Mouse (Mus musculus) cerebellum, postnatal 4 days (tissue): ENCODE measurements around the gene Slc30a2.
"Not testable (repeated sequence)": the region's sequence is repeated elsewhere in the genome, so short reads cannot be mapped to it uniquely, and the experiment has no call there.

Source experiments
- DNase-seq, 2 experiments: peaks; one replicate each; pipeline ENCODE4 v3.0.0; 2022; ENCODE audit warnings: low spot score in 2 of 2, mixed read lengths in 1 of 2

The Slc30a2 gene

GRCm38 (mm10) chr4:134343071-134344031, at the start of gene Slc30a2:
Gene Slc30a2 (plus strand): TSS chr4:134343181.
- no peak for DNase-seq

GRCm38 (mm10) chr4:134293692-134294163, 49.3 kb upstream of the Slc30a2 start:
- no peak for DNase-seq

- DNase-seq, result not testable (repeated sequence)
Measured at GRCm38 (mm10) chr4:134296096-134296495, 46.9 kb upstream of the Slc30a2 start.

- DNase-seq, result no peak
Measured at GRCm38 (mm10) chr4:134296523-134296922, 46.5 kb upstream of the Slc30a2 start.

- DNase-seq, result no peak
Measured at GRCm38 (mm10) chr4:134297369-134297768, 45.6 kb upstream of the Slc30a2 start.

GRCm38 (mm10) chr4:134298626-134299497, 44.1 kb upstream of the Slc30a2 start:
- DNase-seq, result no peak

GRCm38 (mm10) chr4:134299498-134299810, 43.5 kb upstream of the Slc30a2 start:
- no peak for DNase-seq

- DNase-seq, result no peak
Measured at GRCm38 (mm10) chr4:134300316-134300715, 42.7 kb upstream of the Slc30a2 start.

GRCm38 (mm10) chr4:134302084-134302483, 40.9 kb upstream of the Slc30a2 start:
- no peak for DNase-seq

GRCm38 (mm10) chr4:134306963-134307362, 36.0 kb upstream of the Slc30a2 start:
- no peak for DNase-seq

- peak in 1 of 2 experiments; percentile 42 for DNase-seq
Measured at GRCm38 (mm10) chr4:134307367-134308072, 35.5 kb upstream of the Slc30a2 start.

GRCm38 (mm10) chr4:134310106-134310505, 32.9 kb upstream of the Slc30a2 start:
- DNase-seq, result no peak

- DNase-seq, result no peak
Measured at GRCm38 (mm10) chr4:134310656-134311055, 32.3 kb upstream of the Slc30a2 start.

- no peak for DNase-seq
Measured at GRCm38 (mm10) chr4:134311784-134312183, 31.2 kb upstream of the Slc30a2 start.

- DNase-seq, result no peak
Measured at GRCm38 (mm10) chr4:134312341-134312740, 30.6 kb upstream of the Slc30a2 start.

- DNase-seq, result no peak
Measured at GRCm38 (mm10) chr4:134312901-134313300, 30.1 kb upstream of the Slc30a2 start.

GRCm38 (mm10) chr4:134314081-134314655, 28.8 kb upstream of the Slc30a2 start:
- peak in 1 of 2 experiments; percentile 24 for DNase-seq

- DNase-seq, result no peak
Measured at GRCm38 (mm10) chr4:134314876-134315275, 28.1 kb upstream of the Slc30a2 start, which contains the start of gene Trim63. Gene Trim63 (plus strand): TSS chr4:134315120.

- no peak for DNase-seq
Measured at GRCm38 (mm10) chr4:134315470-134315869, 27.5 kb upstream of the Slc30a2 start.

GRCm38 (mm10) chr4:134316390-134316789, 26.6 kb upstream of the Slc30a2 start:
- no peak for DNase-seq

GRCm38 (mm10) chr4:134319074-134319473, 23.9 kb upstream of the Slc30a2 start:
- DNase-seq, result no peak
